Mouse (Mus musculus) MEL (cell line): Measurements from ENCODE around the gene Insl5.

Experiments used
- CTCF ChIP-seq, 3 experiments: IDR thresholded peaks in 2 of 3; conservative IDR thresholded peaks in 1 of 3; 2 replicates each; pipeline ENCODE4 v1.5.1; 2011 to 2012; ENCODE audit warnings: low read length in 3 of 3, low read depth in 2 of 3, mild to moderate bottlenecking in 2 of 3, improper control_type of control experiment in 1 of 3, inconsistent platforms in 1 of 3, mixed read lengths in 1 of 3, moderate library complexity in 1 of 3; ENCODE audit not compliant: control insufficient read depth in 1 of 3, insufficient read depth in 1 of 3, poor library complexity in 1 of 3, severe bottlenecking in 1 of 3
- EP300 ChIP-seq, 2 experiments: IDR thresholded peaks; 2 replicates each; pipeline ENCODE4 v1.6.1; 2011; ENCODE audit warnings: improper control_type of control experiment in 2 of 2, low read length in 2 of 2, low read depth in 1 of 2, mild to moderate bottlenecking in 1 of 2
- HCFC1 ChIP-seq: IDR thresholded peaks from 2 replicates; pipeline ENCODE4 v1.6.1; 2012; ENCODE audit warnings: low read depth, mild to moderate bottlenecking, inconsistent platforms, low read length, improper control_type of control experiment, moderate library complexity

DNA sequence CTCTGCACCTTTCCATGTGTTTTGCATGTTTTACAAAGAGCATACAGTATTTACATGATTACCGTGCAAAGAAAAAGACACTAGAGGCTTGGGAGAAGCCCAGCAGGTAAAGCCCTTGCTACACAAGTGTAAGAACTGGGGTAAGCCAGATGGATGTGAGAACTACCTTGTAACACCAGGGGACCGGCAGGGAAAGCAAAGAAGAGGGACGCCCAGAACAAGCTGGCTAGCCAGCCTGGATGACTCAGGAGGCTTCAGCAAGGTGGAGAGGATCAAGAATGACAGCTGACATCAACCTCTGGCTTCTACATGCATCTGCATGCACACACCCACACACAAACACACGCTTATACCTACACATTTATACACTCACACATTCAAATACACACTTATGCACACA, 36.6 kb downstream of the Insl5 start:
- TF ChIP-seq CTCF (IDR thresholded peaks at IDR 0.05 in 2 of 3, conservative IDR thresholded peaks at IDR 0.05 in 1 of 3; ENCODE audit: control insufficient read depth in 1 of 3, insufficient read depth in 1 of 3, low read depth in 2 of 3, low read length in 3 of 3, poor library complexity in 1 of 3, severe bottlenecking in 1 of 3): no peak
- no peak for TF ChIP-seq EP300 (IDR thresholded peaks at IDR 0.05; ENCODE audit: low read depth in 1 of 2, low read length in 2 of 2)
- no peak for TF ChIP-seq HCFC1
